Mouse (Mus musculus): ENCODE data around the gene Apbb2. TPM values are rescaled to one million over a fixed set of nuclear protein-coding genes. Genes with fewer than 3 reads are reported as not detected.

Gene Apbb2
- polyA plus RNA-seq, 1 experiment = 1.2 TPM

DNA sequence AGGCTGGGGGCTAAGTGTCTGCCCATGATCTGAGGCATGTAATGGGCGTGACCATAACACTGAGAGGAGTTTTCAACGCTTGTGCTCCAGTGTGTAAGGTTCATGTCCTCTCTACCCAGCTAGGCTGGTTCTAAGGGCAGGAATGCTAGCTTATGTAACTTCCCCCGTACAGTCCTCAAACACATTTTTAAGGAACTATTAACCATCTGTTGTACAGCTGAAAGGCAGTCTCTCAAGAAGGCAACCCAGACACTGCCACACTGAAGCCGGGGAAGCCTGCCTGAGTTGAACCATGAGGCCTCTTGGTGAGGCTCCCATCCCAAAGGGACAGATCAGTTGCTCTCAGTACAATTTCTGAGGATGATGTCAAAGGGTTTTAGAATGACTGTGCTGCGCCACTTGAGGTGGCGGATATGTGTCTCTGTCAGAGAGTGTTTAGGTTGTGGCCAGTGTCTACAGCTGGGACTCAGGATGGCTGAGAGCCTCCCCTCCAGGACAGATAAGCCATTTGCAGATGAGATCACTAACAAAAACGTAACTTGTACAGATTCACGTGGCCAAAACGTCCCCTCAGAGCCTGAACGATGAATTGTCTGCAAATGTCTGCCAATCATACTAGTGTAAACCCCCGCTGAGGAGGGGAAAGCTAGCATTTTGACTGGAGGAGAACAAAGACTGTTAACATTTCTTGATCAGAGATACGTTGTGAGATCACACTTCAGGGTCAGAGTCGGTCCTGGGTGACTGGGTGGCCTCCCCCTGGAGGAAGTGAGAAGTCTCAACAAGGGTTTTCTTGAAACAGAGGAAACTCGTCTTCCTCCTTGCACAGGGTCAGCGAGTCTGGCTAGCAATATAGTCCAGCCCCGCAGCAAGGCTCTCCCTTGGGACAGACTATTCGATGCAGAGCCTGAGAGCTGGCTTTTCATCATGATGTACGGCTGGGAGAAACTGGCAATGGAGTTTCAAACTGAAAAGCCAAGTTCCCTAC, 255.0 kb downstream of the Apbb2 start:
- H3K4me3 ChIP-seq (ENCODE audit: control insufficient read depth, low read depth, low read length) = no peak overlapping the region
- H3K27me3 ChIP-seq (ENCODE audit: control insufficient read depth, insufficient read depth, low read length) = no peaks in the 10 kb centered on the region
- H3K4me1 ChIP-seq (ENCODE audit: control insufficient read depth, insufficient read depth, low read length) = no peaks in the 10 kb centered on the region; the same call in none of the 2 replicates
- no peak overlapping the region for H3K27ac ChIP-seq (ENCODE audit: control insufficient read depth, insufficient read depth, low read depth, low read length)
- no peaks in the 10 kb centered on the region for H3K36me3 ChIP-seq (ENCODE audit: control insufficient read depth, insufficient read depth, low read length)
- TF ChIP-seq POLR2A (IDR thresholded peaks at IDR 0.05; ENCODE audit: control insufficient read depth, low read depth, low read length) = no peak
- TF ChIP-seq CTCF (IDR thresholded peaks at IDR 0.05; ENCODE audit: control insufficient read depth, insufficient read depth, insufficient replicate concordance, low read depth, low read length) = no peak

- no peak overlapping the region for H3K4me3 ChIP-seq (ENCODE audit: control insufficient read depth, low read depth, low read length)
- no peak for TF ChIP-seq POLR2A (IDR thresholded peaks at IDR 0.05; ENCODE audit: control insufficient read depth, low read depth, low read length)
- no peak for TF ChIP-seq CTCF (IDR thresholded peaks at IDR 0.05; ENCODE audit: control insufficient read depth, insufficient read depth, insufficient replicate concordance, low read depth, low read length)
Measured at GRCm38 (mm10) chr5:66360739-66361138, 257.8 kb downstream of the Apbb2 start.

DNA sequence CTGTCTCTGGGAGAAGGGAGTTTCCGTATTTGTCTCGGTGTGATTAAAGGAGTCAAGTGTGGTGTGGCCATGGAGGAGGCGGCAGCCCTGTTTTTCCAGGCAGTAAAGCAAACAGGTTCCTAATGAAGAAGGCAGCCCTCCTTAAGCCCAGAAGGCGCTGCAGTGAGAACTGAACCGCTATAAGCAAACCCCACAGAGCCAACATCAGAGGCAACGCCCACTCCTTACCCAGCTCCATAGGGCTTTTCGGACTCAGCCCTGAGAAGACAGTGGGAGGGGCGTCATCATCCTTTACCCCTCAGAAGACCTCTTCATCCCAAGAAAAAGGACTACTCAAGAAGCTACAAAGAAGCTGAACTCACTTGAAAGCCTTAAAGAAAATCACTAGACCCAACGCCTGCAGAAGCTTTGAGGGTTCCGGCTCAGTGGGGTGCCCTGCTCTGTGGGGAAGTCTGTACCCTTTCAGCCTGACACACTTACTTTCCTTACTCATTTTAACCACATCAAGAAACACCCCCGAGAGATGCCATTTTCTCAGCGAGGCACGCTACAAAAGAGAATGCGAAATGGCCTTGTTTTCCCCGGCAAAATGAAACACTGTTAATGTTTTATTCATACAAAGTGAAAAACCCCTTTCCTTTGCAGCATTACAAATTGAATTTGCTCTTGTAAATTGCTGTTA, 258.7 kb downstream of the Apbb2 start:
- no peak for TF ChIP-seq POLR2A (IDR thresholded peaks at IDR 0.05; ENCODE audit: control insufficient read depth, low read depth, low read length)
- no peak for TF ChIP-seq CTCF (IDR thresholded peaks at IDR 0.05; ENCODE audit: control insufficient read depth, insufficient read depth, insufficient replicate concordance, low read depth, low read length)
- H3K27me3 ChIP-seq (ENCODE audit: control insufficient read depth, insufficient read depth, low read length) = no peaks in the 10 kb centered on the region
- H3K36me3 ChIP-seq (ENCODE audit: control insufficient read depth, insufficient read depth, low read length) = no peaks in the 10 kb centered on the region
- H3K4me1 ChIP-seq (ENCODE audit: control insufficient read depth, insufficient read depth, low read length) = no peaks in the 10 kb centered on the region; the same call in none of the 2 replicates
- H3K27ac ChIP-seq (ENCODE audit: control insufficient read depth, insufficient read depth, low read depth, low read length) = no peak overlapping the region
- no peak overlapping the region for H3K4me3 ChIP-seq (ENCODE audit: control insufficient read depth, low read depth, low read length)

More at GRCm38 (mm10) chr5:66360739-66361138, 257.8 kb downstream of the Apbb2 start:
- Histone ChIP-seq H3K4me1 (ENCODE audit: control insufficient read depth, insufficient read depth, low read length) (no peaks in the 10 kb centered on the region; the same call in none of the 2 replicates), H3K27me3 (ENCODE audit: control insufficient read depth, insufficient read depth, low read length) (no peaks in the 10 kb centered on the region), H3K27ac (ENCODE audit: control insufficient read depth, insufficient read depth, low read depth, low read length) (no peak overlapping the region), H3K36me3 (ENCODE audit: control insufficient read depth, insufficient read depth, low read length) (no peaks in the 10 kb centered on the region)

- no peak overlapping the region for H3K27ac ChIP-seq (ENCODE audit: control insufficient read depth, insufficient read depth, low read depth, low read length)
Measured at GRCm38 (mm10) chr5:66355147-66355546, 263.4 kb downstream of the Apbb2 start.

DNA sequence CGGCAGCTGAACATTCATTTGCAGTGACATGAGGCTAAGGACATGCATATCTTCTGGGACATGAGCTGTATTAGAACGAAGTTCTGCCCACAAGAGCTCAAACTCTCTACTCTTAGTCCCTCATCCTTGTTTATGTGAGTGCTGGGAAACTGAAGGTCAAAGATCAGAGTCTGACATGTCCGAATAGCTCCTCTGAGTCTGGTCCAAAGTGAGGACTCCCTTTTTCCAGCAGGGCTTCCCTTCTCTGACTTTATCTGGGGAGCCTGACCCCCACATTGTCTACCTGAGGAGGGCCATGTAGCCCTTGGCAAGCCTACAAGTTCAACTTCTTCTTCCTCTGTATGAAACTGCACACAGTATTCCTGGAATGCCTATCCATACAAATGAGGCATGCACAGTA, 264.7 kb downstream of the Apbb2 start:
- Histone ChIP-seq H3K4me1 (ENCODE audit: control insufficient read depth, insufficient read depth, low read length) (no peaks in the 10 kb centered on the region), H3K36me3 (ENCODE audit: control insufficient read depth, insufficient read depth, low read length) (no peaks in the 10 kb centered on the region), H3K4me3 (ENCODE audit: control insufficient read depth, low read depth, low read length) (no peak overlapping the region), H3K27me3 (ENCODE audit: control insufficient read depth, insufficient read depth, low read length) (no peaks in the 10 kb centered on the region), H3K27ac (ENCODE audit: control insufficient read depth, insufficient read depth, low read depth, low read length) (no peak overlapping the region)
- no peak for TF ChIP-seq POLR2A (IDR thresholded peaks at IDR 0.05; ENCODE audit: control insufficient read depth, low read depth, low read length)
- no peak for TF ChIP-seq CTCF (IDR thresholded peaks at IDR 0.05; ENCODE audit: control insufficient read depth, insufficient read depth, insufficient replicate concordance, low read depth, low read length)

More at GRCm38 (mm10) chr5:66355147-66355546, 263.4 kb downstream of the Apbb2 start:
- no peaks in the 10 kb centered on the region for H3K36me3 ChIP-seq (ENCODE audit: control insufficient read depth, insufficient read depth, low read length)
- H3K27me3 ChIP-seq (ENCODE audit: control insufficient read depth, insufficient read depth, low read length) = no peaks in the 10 kb centered on the region
- H3K4me3 ChIP-seq (ENCODE audit: control insufficient read depth, low read depth, low read length) = no peak overlapping the region
- no peaks in the 10 kb centered on the region; the same call in 1 of the 2 replicates for H3K4me1 ChIP-seq (ENCODE audit: control insufficient read depth, insufficient read depth, low read length)
- no peak for TF ChIP-seq POLR2A (IDR thresholded peaks at IDR 0.05; ENCODE audit: control insufficient read depth, low read depth, low read length)
- no peak for TF ChIP-seq CTCF (IDR thresholded peaks at IDR 0.05; ENCODE audit: control insufficient read depth, insufficient read depth, insufficient replicate concordance, low read depth, low read length)

GRCm38 (mm10) chr5:66351836-66352390, 266.7 kb downstream of the Apbb2 start:
- no peaks in the 10 kb centered on the region for H3K4me1 ChIP-seq (ENCODE audit: control insufficient read depth, insufficient read depth, low read length)
- no peaks in the 10 kb centered on the region for H3K36me3 ChIP-seq (ENCODE audit: control insufficient read depth, insufficient read depth, low read length)

GRCm38 (mm10) chr5:66351064-66351463, 267.5 kb downstream of the Apbb2 start:
- H3K36me3 ChIP-seq (ENCODE audit: control insufficient read depth, insufficient read depth, low read length) = no peaks in the 10 kb centered on the region
- H3K4me1 ChIP-seq (ENCODE audit: control insufficient read depth, insufficient read depth, low read length) = no peaks in the 10 kb centered on the region
- H3K4me3 ChIP-seq (ENCODE audit: control insufficient read depth, low read depth, low read length) = no peak overlapping the region
- TF ChIP-seq CTCF (IDR thresholded peaks at IDR 0.05; ENCODE audit: control insufficient read depth, insufficient read depth, insufficient replicate concordance, low read depth, low read length) (no peak), POLR2A (IDR thresholded peaks at IDR 0.05; ENCODE audit: control insufficient read depth, low read depth, low read length) (no peak)
- H3K27me3 ChIP-seq (ENCODE audit: control insufficient read depth, insufficient read depth, low read length) = no peaks in the 10 kb centered on the region
- H3K27ac ChIP-seq (ENCODE audit: control insufficient read depth, insufficient read depth, low read depth, low read length) = no peak overlapping the region

More at GRCm38 (mm10) chr5:66351836-66352390, 266.7 kb downstream of the Apbb2 start:
- no peak overlapping the region for H3K4me3 ChIP-seq (ENCODE audit: control insufficient read depth, low read depth, low read length)
- no peaks in the 10 kb centered on the region for H3K27me3 ChIP-seq (ENCODE audit: control insufficient read depth, insufficient read depth, low read length)
- H3K27ac ChIP-seq (ENCODE audit: control insufficient read depth, insufficient read depth, low read depth, low read length) = no peak overlapping the region
- TF ChIP-seq CTCF (IDR thresholded peaks at IDR 0.05; ENCODE audit: control insufficient read depth, insufficient read depth, insufficient replicate concordance, low read depth, low read length) = no peak
- no peak for TF ChIP-seq POLR2A (IDR thresholded peaks at IDR 0.05; ENCODE audit: control insufficient read depth, low read depth, low read length)
